Mouse (Mus musculus): ENCODE measurements around the gene Entpd7.

Gene Entpd7

GRCm38 (mm10) chr19:43674730-43675524 is 14.5 kb upstream of the Entpd7 start, which contains the start of gene Slc25a28:
Gene Slc25a28, minus strand, starts transcription at chr19:43674881.
- peak; percentile 98 for DNase-seq

DNA sequence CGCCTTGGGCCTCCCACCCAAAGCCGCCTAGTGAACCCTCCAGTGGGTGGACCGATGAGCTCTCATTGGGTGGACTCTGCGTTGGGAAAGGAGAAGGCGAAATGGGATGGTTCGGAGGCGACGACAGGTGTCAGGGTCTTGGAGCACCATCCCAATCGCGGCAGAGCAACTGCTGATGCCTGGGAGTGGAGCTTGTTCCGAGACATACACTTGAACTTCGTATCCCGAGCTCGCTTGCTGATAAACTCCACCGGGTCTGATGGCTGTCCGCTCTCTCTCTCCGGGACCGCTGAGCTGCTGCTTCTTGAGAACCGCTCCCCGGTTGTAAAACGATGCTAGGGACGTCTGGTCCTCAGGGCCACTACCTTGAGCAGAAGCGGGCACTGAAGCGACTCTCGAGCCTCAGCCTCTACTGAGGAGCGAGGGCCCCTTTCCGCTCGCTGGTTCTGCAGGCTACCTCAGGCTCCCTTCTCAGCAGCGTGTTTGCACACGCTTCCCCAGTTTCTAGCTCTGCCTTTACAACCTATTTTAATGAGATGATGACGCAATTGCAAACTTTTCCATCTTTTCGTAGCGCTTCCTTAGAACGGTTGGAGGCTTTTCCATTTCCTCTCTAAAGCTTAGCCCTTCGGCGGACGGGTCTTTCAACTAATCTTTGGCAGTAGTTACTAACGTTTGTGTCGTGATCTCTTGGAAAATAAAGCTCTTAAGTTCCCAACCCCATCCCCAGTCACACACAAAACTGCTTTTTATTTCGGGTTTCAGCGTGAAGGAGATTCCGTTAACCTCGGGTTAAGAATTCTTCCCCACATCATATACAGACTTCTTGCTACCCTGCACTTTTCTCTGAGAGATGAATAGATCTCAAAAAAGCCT is 13.7 kb upstream of the Entpd7 start:
- DNase-seq = no peak

DNA sequence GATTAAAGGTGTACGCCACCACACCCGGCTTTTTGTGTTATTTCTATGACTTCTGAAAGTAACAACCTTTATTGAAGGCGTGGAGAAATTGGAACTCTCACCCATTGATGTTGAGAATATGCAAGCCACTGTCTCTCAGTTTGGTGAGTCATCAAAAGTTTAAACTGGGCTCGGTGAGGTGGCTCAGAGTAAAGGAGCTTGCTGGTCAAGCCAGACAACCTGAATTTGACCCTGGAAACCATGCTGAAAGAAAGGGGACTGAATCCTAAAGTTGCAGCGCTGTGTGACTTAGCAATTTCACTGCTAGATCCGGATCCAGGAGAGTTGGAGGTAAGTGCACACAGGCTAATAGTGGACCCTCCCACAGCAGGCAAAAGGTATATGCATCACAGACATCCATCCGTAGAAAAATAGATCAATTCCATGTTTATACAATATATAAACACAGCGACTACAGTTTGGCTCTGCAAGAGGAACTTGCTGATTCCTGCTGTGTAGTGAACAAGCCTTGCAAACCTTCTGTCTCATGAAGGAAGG is 10.9 kb upstream of the Entpd7 start:
- no peak for DNase-seq

- no peak for DNase-seq
Measured at GRCm38 (mm10) chr19:43679474-43679981, 9.9 kb upstream of the Entpd7 start.

- DNase-seq = no peak
Measured at GRCm38 (mm10) chr19:43681541-43681940, 7.9 kb upstream of the Entpd7 start.

DNA sequence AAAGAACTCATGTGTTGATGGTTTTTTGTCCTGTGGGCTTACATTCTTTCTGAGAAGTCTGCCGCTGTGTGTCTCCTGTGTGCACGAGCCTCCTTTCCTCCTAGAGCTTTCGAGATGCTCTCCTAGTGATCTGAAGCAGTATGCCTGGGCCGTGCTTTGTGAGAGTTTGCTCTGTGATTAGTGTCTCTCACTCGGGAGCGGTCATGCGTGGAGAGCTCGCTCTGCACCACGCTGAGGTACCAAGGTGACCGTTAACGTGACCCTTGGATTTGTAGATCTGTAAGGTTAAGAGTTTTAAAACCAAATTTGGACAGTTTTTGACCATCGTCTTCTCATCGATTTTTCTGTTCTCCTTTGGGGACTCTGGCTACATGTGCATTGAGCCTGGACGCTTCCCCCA is 3.3 kb downstream of the Entpd7 start:
- DNase-seq = peak; percentile 47

DNA sequence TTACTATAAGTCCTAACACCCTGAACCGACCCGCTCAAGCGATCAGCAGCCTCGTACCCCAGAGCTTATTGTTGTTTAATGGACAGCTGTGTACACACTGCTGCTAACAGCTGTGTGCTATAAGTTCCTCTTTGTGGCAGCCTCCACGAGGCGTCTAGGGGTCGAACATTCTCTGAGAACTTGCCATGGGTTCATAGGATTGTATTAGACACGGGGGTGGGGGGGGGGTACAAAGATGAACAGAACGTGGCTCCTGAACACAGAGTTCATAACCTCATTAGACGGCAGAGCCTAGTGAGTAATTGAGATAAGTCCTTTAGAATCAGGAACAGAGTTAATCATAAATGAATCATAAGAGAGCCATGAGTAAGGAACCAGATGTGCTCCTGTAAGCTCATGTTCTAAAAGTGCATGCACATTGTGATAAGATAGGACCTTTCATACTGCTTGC is 6.1 kb downstream of the Entpd7 start:
- DNase-seq = no peak

GRCm38 (mm10) chr19:43697666-43698370 is 8.3 kb downstream of the Entpd7 start:
- no peak for DNase-seq

DNA sequence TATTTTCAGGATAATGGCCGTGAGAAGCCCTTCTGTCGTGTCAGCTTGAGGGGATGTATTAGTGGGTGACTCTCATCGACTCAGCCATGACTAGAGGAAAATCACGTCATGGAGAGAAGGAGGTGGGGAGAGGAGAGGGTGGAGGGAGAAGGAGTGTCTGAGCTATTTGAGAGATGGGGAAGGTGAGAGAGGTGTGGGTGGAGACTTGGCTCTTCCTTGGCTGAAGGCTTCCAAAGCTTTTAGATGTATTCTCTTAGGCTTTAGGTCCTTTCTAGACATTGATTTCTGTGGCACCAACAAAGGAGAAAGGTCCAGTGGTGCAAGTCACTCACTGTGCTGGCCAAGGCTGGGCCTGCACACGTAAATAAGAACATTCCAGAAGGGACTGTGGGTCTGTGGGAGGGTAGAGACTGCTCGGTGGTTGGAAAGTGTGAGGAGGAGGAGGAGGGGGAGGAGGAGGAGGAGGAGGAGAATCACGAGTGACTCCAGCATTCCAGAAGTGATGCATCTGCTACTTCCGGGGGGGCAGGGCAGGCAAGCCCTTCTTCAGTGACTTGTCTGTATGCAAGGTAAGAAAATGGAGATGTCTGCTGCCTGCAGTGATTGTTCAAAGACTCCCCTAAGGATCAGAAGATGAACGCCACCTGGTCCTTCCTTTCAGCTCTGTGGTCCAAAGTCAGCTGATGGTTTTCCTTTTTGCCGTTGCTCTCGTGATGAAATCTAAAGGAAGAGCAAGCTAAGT is 9.7 kb downstream of the Entpd7 start:
- DNase-seq = no peak

DNA sequence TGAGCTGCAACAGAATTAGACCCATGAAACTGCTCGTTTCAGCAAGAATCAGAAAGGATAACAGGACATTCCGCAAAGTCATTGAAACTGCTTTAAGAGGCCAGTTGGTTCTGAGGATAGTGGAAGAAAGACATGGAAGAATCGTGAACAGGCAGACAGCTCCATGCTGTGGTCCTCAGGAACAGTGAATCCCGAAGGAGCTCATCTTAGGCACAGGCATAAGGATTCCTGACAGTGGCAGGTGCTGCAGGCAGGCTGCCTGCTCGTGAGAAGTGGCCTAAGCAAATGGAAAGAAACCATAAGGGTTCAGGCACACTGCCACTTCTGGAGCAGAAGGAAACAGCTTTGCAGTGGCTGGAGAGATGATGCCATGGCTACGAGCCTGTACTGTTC is 10.3 kb downstream of the Entpd7 start:
- DNase-seq = no peak

GRCm38 (mm10) chr19:43704211-43704610 is 14.7 kb downstream of the Entpd7 start:
- peak; percentile 60 for DNase-seq

DNA sequence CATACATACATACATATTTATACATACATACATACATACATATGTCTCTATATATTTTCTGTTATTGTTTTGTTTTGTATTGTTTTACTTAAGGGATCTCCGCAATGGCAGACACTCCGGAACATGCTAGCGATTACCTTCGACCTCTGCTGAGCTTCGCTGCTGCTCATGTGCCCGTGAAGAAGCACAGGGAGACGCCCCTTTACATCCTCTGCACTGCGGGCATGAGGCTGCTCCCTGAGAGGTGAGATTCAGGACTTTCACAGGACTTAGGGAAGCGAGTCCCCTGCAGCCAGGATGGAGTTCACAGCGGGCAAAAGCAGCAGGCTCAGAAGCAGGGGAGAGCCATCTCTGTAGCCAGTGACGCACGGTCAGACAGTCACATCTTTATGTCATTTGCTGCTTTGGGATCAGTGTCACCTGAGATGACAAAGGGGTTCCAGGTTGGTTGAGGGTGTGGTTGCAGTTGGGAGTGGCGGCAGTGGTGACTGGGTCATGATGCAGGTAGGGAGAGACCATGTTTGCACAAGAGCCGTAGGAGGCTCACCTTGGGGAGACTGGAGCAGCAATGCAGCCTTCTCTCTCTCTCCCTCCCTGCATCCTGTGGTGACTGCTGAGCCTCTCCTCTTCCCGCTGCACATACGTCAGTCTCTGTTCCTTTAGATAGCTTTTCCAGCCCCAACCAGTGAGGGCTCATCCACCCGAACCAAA is 15.5 kb downstream of the Entpd7 start:
- no peak for DNase-seq

DNA sequence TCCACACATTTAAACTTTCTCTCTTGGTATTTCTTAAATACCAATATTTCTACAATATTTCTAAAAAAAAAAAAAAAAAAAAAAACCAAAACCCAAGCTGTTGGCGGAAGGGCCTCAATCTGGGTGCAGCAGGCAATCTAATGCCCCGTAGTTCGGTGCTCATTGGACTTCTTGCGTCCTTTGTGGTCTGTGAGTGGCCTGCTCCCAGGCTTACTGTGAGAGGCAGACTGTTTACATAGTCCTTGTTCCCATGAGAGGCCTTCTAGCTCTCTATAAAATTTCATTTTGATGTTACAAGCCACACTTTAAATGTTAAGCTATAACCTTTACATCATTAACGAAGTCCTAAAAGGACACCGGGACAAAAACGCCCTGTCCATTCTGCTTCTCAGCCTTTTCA is 18.7 kb downstream of the Entpd7 start:
- no peak for DNase-seq

GRCm38 (mm10) chr19:43709317-43709716 is 19.8 kb downstream of the Entpd7 start:
- no peak for DNase-seq

DNA sequence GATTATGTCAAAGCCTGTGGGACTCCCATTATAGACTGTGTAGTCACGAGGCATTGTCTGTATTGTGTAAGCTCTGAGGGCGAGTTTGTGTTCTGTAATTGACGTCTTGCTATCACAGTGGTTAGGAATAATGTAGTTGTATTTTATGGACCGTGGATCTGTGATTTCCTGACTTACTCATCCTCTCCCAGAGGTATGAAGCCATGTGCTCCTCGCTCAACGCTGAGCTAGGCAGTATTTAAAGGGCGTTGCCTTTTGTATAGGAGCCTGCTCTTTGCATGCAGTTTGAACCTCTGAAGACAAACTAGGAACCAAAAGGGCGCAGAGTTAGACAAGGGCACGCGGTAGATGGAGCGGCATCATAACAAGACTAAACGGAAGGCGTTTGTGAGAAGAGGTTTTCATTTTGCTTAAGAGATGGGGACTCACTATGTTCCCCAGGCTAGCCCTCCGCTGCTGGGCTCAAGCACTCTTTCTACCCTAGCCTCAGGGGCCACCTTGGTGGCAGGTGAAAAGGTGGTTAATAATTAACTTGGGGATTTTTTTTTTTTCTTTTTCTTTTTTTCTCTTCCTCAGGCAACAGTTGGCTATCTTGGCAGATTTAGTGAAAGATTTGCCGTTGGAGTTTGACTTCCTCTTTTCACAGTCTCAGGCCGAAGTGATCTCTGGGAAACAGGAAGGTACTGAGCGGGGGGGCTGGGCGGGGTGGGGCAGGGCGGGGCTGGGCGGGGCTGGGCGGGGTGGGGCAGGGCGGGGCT is 21.9 kb downstream of the Entpd7 start:
- DNase-seq = peak; percentile 38

- DNase-seq = no peak
Measured at GRCm38 (mm10) chr19:43711971-43712370, 22.5 kb downstream of the Entpd7 start.

GRCm38 (mm10) chr19:43720061-43720460 is 30.6 kb downstream of the Entpd7 start:
- no peak for DNase-seq

DNA sequence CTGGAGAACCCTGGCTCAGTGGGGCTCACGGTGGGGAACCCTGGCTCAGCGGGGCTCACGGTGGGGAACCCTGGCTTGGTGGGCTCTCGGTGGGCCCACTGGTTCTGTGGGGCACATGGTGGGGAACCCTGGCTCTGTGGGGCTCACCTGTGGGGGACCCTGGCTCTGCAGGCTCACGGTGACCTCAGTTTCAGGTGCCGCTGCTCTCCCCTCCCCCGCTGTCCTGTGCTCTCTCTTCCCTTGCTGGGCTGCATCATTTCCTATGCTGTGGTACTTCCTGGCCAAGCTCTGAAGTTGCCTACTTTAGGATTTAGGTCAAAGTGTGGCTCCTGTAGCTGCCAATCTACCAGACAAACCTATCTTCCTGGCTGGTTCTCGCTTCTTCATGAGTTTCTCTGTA is 33.4 kb downstream of the Entpd7 start:
- no peak for DNase-seq

DNA sequence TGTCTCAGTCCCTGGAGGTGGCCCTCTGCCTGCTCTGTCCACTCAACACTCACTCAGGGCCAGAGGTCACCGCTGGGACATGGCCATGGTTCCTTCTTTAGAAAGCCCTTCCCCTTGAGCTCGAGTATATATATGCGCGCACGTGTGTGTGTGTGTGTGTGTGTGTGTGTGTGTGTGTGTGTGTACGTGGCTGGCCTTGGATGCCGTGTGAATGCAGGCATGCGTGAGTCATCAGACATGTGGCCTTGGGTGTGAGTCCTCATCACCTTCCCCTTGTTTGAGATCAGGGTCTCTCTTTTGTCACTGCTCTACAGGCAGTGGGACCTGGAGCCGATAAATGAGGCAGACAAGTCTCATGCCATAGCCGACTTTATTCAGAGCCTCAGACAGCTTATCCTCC is 34.0 kb downstream of the Entpd7 start:
- no peak for DNase-seq

GRCm38 (mm10) chr19:43724194-43724593 is 34.7 kb downstream of the Entpd7 start:
- no peak for DNase-seq

DNA sequence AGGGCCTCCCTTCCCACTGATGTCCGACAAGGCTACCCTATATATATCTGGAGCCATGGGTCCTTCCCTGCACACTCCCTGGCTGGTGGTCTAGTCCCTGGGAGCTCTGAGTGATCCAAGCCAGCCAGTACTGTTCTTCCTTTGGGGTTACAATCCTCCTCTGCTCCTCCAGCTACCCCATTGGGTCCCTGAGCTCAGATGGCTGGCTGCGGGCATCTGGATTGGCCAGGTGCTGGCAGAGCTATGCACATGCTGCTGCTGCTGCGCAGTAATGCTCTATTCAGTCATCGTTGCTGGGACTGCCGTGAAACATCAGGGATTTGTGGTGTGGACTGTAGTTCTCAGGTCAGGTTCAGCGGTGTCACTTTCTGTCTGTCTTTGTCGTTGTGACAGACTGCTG is 35.3 kb downstream of the Entpd7 start:
- no peak for DNase-seq
